Mouse (Mus musculus) megakaryocyte, embryonic 14.5 days (primary cell): ENCODE measurements around the gene Glce.

Experiments
- FLI1 ChIP-seq: IDR thresholded peaks from 2 replicates; pipeline ENCODE4 v1.6.1; 2012; ENCODE audit warnings: low read length, inconsistent platforms, mixed read lengths
- GATA1 ChIP-seq: IDR thresholded peaks from 3 replicates; pipeline ENCODE4 v1.6.1; 2012; ENCODE audit warnings: mixed read lengths, low read length, inconsistent platforms, borderline replicate concordance

DNA sequence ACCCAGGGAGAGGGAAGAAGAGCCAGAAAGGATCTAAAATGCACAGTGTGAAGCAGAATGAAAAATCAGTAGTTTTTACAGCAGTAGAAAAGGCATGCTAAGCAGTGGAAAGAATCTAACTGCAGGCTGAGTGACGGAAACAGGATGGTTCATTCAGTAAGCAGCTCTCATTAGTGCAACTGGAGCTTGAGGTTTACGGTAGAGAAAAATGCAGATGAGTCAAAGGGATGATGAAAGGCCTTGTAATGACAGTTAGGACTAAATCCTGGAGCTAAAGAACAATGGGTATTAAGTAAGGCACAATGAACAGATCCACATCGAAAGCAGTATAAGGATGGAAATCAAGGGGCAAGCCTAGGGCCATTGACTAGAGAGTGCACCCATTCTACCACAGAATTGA lies 3.7 kb downstream of the Glce start:
- TF ChIP-seq GATA1 (no peak), FLI1 (no peak)
